Mouse (Mus musculus): ENCODE measurements around the gene Utp4.
"Not testable (repeated sequence)": the region's sequence is repeated elsewhere in the genome, so short reads cannot be mapped to it uniquely, and the experiment has no call there.

The Utp4 gene

GRCm38 (mm10) chr8:106893481-106894156, at the start of gene Utp4:
Gene Utp4, plus strand, starts transcription at chr8:106893636.
- peak; percentile 89 to 91 for DNase-seq (ENCODE audit: low spot score in 2 of 2)

DNA sequence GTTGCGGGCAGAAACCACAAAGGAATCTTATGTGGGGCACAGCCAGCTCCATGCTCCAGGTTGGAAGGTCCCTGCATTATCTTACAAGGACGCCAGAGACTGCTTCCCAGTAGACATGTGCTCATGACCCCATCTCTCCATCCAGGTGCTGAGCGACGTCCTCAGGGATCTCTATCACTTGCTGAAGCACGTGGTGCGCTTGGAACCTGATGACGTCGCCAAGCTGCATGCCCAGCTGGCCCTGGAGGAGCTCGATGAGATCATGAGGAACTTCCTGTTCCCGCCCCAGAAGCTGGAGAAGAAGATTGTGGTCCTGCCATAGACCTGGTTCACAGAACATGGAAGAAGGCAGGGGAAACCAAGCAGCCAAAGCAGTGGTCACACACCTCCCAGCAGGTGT, 43.4 kb upstream of the Utp4 start:
- DNase-seq (ENCODE audit: low spot score in 2 of 2) = no peak

GRCm38 (mm10) chr8:106854534-106855241, 38.7 kb upstream of the Utp4 start:
- peak in 1 of 2 experiments; percentile 51 for DNase-seq (ENCODE audit: low spot score in 2 of 2)

- no peak for DNase-seq (ENCODE audit: low spot score in 2 of 2)
These were observed 38.2 kb upstream of the Utp4 start for GRCm38 (mm10) chr8:106855242-106855562.

DNA sequence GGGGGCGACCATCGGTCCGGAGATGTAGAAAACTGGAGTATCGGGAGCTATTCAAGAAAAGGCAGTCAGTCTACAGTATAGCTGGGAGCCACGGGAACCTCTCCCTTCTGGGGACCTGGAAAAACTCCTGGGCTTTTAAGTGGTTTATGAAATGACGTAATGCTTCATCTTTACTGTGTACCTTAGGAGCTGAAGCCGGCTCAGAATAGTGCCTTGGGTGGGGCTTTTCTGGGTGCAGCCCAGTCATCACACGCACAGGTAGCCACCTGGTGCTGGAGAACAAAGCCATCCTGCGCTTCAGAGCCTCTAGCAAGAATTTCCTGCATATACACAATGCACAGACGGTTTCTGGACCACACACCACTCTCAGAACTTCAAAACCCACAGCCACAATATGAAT, 30.6 kb upstream of the Utp4 start:
- no peak for DNase-seq (ENCODE audit: low spot score in 2 of 2)

- no peak for DNase-seq (ENCODE audit: low spot score in 2 of 2)
These were observed 28.1 kb upstream of the Utp4 start for GRCm38 (mm10) chr8:106865354-106865753.

- peak; percentile 63 to 69 for DNase-seq (ENCODE audit: low spot score in 2 of 2)
These were observed 23.4 kb upstream of the Utp4 start, which contains the start of gene Has3 for GRCm38 (mm10) chr8:106870051-106870450. Gene Has3, plus strand, starts transcription at chr8:106870242.

GRCm38 (mm10) chr8:106870537-106871327, 22.7 kb upstream of the Utp4 start:
- DNase-seq (ENCODE audit: low spot score in 2 of 2) = peak; percentile 74 to 82

DNA sequence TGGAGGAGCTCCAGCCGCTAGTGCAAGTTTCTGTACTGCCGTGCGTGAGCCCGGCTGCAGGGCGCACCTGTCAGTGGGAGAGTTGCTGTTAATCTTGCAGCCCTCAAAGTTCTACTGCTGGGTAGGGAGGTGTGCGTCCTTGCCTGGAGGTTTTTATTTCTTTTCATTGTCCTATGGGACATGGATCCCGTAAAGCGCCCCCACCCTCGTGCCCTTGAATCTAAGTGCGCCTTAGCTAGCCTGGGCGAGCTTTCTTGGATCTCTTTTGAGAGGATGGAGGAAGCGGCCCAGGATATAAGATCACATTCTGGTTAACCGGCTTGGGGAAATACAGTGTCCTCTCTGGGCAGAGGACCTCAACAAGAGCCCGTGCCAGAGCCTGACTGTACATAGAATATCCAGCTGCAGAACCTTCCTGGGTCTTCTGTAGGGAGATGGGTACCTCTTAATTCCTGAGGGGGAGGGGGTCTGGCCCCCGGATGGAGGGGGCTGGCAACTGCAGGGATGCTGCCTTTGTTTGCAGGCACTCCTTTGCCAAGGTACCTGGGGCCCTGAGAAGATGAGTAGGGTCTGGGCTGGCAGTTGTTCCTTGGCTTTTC, 22.0 kb upstream of the Utp4 start:
- DNase-seq (ENCODE audit: low spot score in 2 of 2) = no peak

DNA sequence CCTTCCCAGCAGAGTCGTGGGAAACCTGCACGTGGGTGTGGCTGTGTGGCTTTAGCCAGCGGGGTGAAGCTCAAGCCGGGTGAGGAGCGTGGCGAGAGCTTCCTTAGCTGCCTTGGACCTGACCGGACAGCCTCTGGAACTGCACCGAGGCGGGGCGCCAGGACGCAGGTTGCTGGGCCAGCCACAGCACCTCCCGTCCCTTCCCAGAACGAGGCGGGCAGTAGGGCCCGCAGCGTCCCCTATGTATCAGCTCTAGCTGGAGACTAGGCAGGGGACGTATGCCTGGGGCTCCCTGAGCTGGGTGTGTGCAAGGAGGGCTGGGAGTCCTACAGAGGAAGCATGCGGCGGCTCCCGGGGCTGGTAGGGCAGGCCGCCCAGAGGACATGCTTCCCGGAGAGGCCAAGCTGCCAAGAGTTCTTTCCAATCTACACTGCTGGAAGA, 21.5 kb upstream of the Utp4 start:
- DNase-seq (ENCODE audit: low spot score in 2 of 2) = peak; percentile 62 to 65

DNA sequence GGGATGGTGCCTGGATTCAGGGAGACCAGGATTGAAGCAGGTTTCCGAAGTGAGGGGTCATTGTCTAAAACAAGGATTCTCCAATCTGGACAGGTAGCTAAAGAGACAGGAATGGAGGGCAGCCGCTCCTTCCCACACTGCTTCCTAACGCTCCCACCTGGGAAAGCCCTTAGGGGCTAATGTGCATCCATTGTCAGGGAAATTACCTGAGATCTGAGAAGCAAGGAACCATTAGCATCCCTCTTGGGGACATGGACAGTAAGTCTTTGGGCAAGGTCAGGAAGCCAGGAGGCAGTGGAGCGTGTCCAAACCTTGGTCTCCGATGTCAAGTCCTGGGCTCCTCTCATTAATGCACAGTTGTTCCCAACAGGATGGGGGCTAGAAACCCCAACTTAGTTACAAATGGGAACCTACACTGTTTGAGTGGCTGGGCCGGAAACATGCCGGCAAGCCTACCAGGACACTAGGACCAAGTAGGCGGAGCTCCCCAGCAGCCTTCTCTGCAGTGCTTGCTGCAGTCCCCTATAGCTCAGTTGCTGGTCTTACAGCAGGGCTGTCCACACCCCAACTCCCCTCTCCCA, 20.9 kb upstream of the Utp4 start:
- no peak for DNase-seq (ENCODE audit: low spot score in 2 of 2)

- DNase-seq (ENCODE audit: low spot score in 2 of 2) = no peak
These were observed 13.2 kb upstream of the Utp4 start for GRCm38 (mm10) chr8:106880121-106880707.

- DNase-seq (ENCODE audit: low spot score in 2 of 2) = not testable (repeated sequence)
These were observed 9.3 kb upstream of the Utp4 start for GRCm38 (mm10) chr8:106884094-106884493.

DNA sequence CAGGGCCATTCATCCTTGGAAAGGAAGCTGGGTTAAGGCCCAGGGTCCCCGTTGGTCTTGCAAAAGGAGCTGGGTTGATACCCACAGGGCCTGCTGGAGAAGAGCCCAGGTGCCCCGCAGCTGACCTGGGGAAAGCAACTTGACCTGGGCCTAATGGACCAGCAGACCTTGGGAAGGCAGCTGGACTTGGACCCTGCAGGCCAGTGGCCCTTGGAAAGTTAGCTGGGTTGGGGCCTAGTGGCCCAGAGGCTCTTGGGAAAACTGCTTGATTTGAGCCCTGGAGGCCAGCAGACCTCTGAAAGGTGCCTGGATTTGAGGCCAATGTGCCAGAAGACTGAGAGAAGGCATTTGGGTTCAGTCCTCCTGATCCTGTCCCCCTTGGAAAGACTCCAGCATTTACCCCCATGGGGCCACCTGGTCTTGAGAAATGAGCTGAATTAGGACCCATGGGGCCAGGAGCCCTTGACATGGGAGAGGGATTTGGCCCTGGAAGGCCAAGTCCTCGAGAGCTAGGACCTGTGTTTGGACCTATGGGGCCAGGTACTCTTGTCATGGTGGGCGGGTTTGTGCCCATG, 8.5 kb upstream of the Utp4 start:
- DNase-seq (ENCODE audit: low spot score in 2 of 2) = not testable (repeated sequence)

GRCm38 (mm10) chr8:106887336-106888189, 5.9 kb upstream of the Utp4 start:
- peak; percentile 78 to 88 for DNase-seq (ENCODE audit: low spot score in 2 of 2)

- no peak for DNase-seq (ENCODE audit: low spot score in 2 of 2)
These were observed 4.6 kb upstream of the Utp4 start for GRCm38 (mm10) chr8:106888803-106889202.

DNA sequence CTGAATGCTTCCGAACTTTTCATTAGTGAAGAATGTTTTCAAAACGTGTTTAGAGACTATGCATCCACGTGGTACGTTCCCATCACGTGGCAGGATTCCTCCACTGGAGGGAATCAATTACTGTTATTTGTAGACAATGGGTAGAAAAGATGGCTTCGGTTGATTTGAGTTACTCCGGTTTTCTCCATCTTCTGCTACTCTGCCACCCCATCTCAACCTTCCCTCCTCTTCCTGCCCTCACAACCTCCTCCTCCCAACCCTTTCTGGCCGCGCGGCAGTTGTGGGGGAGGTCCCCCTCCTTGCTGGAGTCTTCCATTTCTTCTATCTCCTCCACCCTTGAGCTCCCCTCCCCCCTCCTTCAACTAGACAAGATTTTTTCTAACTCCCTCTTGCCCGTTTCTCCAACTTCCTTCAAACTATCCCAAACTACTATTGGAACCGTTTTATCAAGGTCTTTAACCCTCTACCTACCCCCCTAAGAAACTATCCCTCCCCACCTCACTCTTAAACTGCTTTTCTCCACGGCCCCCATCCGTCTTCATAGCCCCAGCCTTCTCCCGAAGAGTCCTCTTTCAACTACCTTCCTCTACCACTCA, 1.1 kb upstream of the Utp4 start:
- no peak for DNase-seq (ENCODE audit: low spot score in 2 of 2)

DNA sequence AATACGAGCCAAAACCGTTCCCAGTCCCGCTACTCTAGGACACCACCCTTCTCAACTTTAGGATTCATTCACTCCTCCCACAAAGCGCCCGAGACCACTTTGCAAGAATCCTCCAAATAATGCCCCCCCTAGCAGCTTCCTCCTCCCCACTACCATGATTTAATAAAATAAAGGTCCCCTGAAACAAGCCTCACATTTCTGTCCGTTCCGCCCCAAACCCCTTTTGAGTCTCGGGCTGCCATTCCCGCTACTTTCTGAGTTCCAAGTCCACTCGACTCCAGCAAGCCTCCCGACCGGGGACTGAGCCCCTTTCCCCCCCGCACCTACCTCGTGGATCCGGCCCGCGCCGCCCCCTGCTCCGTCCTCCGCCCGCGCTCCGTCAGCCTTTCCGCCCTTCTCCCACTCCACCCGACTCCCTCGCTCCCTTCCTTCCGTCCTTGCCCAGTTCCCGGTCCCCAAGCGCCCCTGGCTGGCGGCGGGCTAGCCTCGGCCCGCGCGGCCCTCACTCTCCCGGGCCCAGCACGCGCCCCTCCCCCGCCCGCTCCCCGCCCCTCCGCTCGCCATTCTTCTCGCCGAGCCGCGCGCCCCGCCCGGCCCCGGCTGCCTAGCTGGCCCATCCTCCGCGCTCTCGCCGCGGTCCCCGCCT, 507 bp upstream of the Utp4 start:
- peak in 1 of 2 experiments; percentile 39 for DNase-seq (ENCODE audit: low spot score in 2 of 2)

DNA sequence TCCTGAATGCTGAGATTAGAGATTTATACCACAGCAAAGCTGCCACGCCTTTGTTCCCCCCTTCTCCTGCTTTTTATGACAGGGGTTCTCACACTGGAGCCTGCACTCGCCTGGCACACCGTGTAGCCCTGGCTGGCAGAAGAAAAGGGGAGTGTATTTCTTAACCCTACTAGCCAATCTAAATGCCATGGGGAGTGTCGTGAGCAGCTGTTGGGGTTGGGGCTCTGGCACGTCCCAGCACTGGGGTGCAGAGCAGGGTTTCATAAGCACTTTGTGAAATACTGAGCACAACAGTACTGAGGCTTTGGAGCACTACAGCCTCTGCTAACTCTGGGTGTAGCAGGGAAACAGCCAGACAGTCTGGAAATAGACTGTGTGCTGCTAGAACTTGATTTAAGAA, 6.0 kb downstream of the Utp4 start:
- DNase-seq (ENCODE audit: low spot score in 2 of 2) = no peak

All from right cerebral cortex, postnatal 10 days (tissue).